Mouse (Mus musculus) neural tube, embryonic 13.5 days (tissue): ENCODE measurements at regions not wholly inside any gene's neighbourhood (a gene's known extent, or its start where the extent isn't known, plus 50 kb on each side); places are given as distances from the start of the nearest gene placed in this dataset.
A peak's percentile ranks its signal among the peaks of the same experiment; 100 is the strongest.

ENCODE experiments used
- ATAC-seq: fragments of 200-750 bp; cut with Nextera tagmentation; 2 replicates; pipeline ENCODE4 v1.8.0; 2017; ENCODE audit warnings: low read depth, mild to moderate bottlenecking, moderate TSS enrichment, moderate library complexity
- H3K27ac ChIP-seq: fragments of 300-500 bp; sonication (generic); replicated peaks from 2 replicates; pipeline ENCODE4 v1.5.1; 2015; ENCODE audit warnings: moderate library complexity, mild to moderate bottlenecking, inconsistent platforms
- H3K27me3 ChIP-seq: fragments of 300-500 bp; sonication (generic); 2 replicates; pipeline ENCODE4 v1.6.1; 2015; ENCODE audit warnings: mild to moderate bottlenecking, inconsistent platforms
- H3K36me3 ChIP-seq: fragments of 300-500 bp; sonication (generic); 2 replicates; pipeline ENCODE4 v1.6.1; 2015; ENCODE audit warnings: mild to moderate bottlenecking, inconsistent platforms
- H3K4me1 ChIP-seq: fragments of 300-500 bp; sonication (generic); replicated peaks from 2 replicates; pipeline ENCODE4 v1.6.1; 2015; ENCODE audit warnings: inconsistent platforms
- H3K4me2 ChIP-seq: fragments of 300-500 bp; sonication (generic); 2 replicates; pipeline ENCODE4 v1.6.1; 2015; ENCODE audit warnings: inconsistent platforms, mild to moderate bottlenecking, moderate library complexity
- H3K4me3 ChIP-seq: fragments of 300-500 bp; sonication (generic); 2 replicates; pipeline ENCODE4 v1.5.1; 2015; ENCODE audit warnings: mild to moderate bottlenecking, inconsistent platforms
- H3K9ac ChIP-seq: fragments of 300-500 bp; sonication (generic); 2 replicates; pipeline ENCODE4 v1.6.1; 2015; ENCODE audit warnings: moderate library complexity, mild to moderate bottlenecking, inconsistent platforms
- H3K9me3 ChIP-seq: fragments of 300-500 bp; sonication (generic); 2 replicates; pipeline ENCODE4 v1.6.1; 2016; ENCODE audit warnings: inconsistent platforms
- WGBS: fragments of 180-500 bp; shearing (Covaris S2); methylation state at CpG from one replicate; pipeline ENCODE4 v1.1.7; 2015; 5-methylcytosine and 5-hydroxymethylcytosine counted together

- Histone ChIP-seq H3K36me3 (no peaks in the 10 kb centered on the region), H3K4me3 (no peak overlapping the region), H3K9me3 (no peaks in the 10 kb centered on the region), H3K27ac (no peak overlapping the region), H3K9ac (no peak overlapping the region), H3K4me2 (no peak overlapping the region), H3K4me1 (no peaks in the 10 kb centered on the region), H3K27me3 (no peaks in the 10 kb centered on the region)
- no peak for ATAC-seq
- WGBS = 81% methylated on average over 1 of the region's 1 CpGs
These were observed 3344.8 kb upstream of the Gm6569 start for GRCm38 (mm10) chr15:70489548-70489947.

- WGBS = 82% methylated on average over 2 of the region's 2 CpGs
- H3K4me2 ChIP-seq = no peak overlapping the region
- no peak overlapping the region for H3K4me3 ChIP-seq
- no peaks in the 10 kb centered on the region for H3K36me3 ChIP-seq
- no peaks in the 10 kb centered on the region for H3K9me3 ChIP-seq
- no peak overlapping the region for H3K27ac ChIP-seq
- ATAC-seq = no peak
- H3K27me3 ChIP-seq = no peaks in the 10 kb centered on the region
- H3K4me1 ChIP-seq = no peaks in the 10 kb centered on the region
- H3K9ac ChIP-seq = no peak overlapping the region
These were observed 3327.1 kb upstream of the Gm6569 start for GRCm38 (mm10) chr15:70507046-70507818.

- Histone ChIP-seq H3K27ac (no peak overlapping the region), H3K4me1 (no peaks in the 10 kb centered on the region), H3K4me2 (no peak overlapping the region), H3K36me3 (no peaks in the 10 kb centered on the region), H3K9me3 (no peaks in the 10 kb centered on the region), H3K9ac (no peak overlapping the region), H3K27me3 (no peaks in the 10 kb centered on the region), H3K4me3 (no peak overlapping the region)
- 57% methylated on average over 4 of the region's 4 CpGs for WGBS
- ATAC-seq = no peak
These were observed 3313.8 kb upstream of the Gm6569 start for GRCm38 (mm10) chr15:70520551-70520950.

GRCm38 (mm10) chr15:70554773-70555582, 3279.4 kb upstream of the Gm6569 start:
- H3K4me1 ChIP-seq = peaks cover 12% of the 10 kb centered on the region
- H3K4me2 ChIP-seq = peak overlapping the region; percentile 16; the same call in 1 of the 2 replicates
- H3K9ac ChIP-seq = no peak overlapping the region
- no peaks in the 10 kb centered on the region for H3K27me3 ChIP-seq
- WGBS = 48% methylated on average over 18 of the region's 18 CpGs
- H3K9me3 ChIP-seq = no peaks in the 10 kb centered on the region
- peak; percentile 76 for ATAC-seq
- peak overlapping the region; percentile 47 for H3K27ac ChIP-seq
- no peak overlapping the region for H3K4me3 ChIP-seq
- H3K36me3 ChIP-seq = no peaks in the 10 kb centered on the region

- H3K36me3 ChIP-seq = no peaks in the 10 kb centered on the region
- no peak overlapping the region for H3K9ac ChIP-seq
- WGBS = 56% methylated on average over 1 of the region's 1 CpGs
- no peak for ATAC-seq
- no peaks in the 10 kb centered on the region for H3K27me3 ChIP-seq
- peak overlapping the region; percentile 47; the same call in 1 of the 2 replicates for H3K27ac ChIP-seq
- peaks cover 12% of the 10 kb centered on the region for H3K4me1 ChIP-seq
- no peak overlapping the region for H3K4me3 ChIP-seq
- H3K4me2 ChIP-seq = no peak overlapping the region
- H3K9me3 ChIP-seq = no peaks in the 10 kb centered on the region
These were observed 3278.8 kb upstream of the Gm6569 start for GRCm38 (mm10) chr15:70555583-70555894.

GRCm38 (mm10) chr15:70594295-70594694, 3240.1 kb upstream of the Gm6569 start:
- peak; percentile 76 for ATAC-seq
- H3K27ac ChIP-seq = 0 out of 2 replicates have a peak overlapping the region, but pooled peaks have one; percentile 33
- WGBS = 26% methylated on average over 1 of the region's 1 CpGs

GRCm38 (mm10) chr15:70600762-70601489, 3233.4 kb upstream of the Gm6569 start:
- Histone ChIP-seq H3K9ac (no peak overlapping the region), H3K4me1 (no peaks in the 10 kb centered on the region), H3K36me3 (no peaks in the 10 kb centered on the region), H3K4me3 (no peak overlapping the region), H3K27ac (no peak overlapping the region), H3K27me3 (no peaks in the 10 kb centered on the region), H3K9me3 (no peaks in the 10 kb centered on the region), H3K4me2 (no peak overlapping the region)
- no peak for ATAC-seq
- 48% methylated on average over 2 of the region's 2 CpGs for WGBS

More at GRCm38 (mm10) chr15:70594295-70594694, 3240.1 kb upstream of the Gm6569 start:
- Histone ChIP-seq H3K36me3 (no peaks in the 10 kb centered on the region), H3K27me3 (no peaks in the 10 kb centered on the region), H3K9ac (no peak overlapping the region), H3K4me1 (no peaks in the 10 kb centered on the region; the same call in 1 of the 2 replicates), H3K4me3 (no peak overlapping the region), H3K4me2 (no peak overlapping the region), H3K9me3 (no peaks in the 10 kb centered on the region)

GRCm38 (mm10) chr15:70605251-70605650, 3229.1 kb upstream of the Gm6569 start:
- Histone ChIP-seq H3K4me3 (no peak overlapping the region), H3K4me2 (no peak overlapping the region), H3K4me1 (no peaks in the 10 kb centered on the region), H3K9me3 (no peaks in the 10 kb centered on the region), H3K27me3 (no peaks in the 10 kb centered on the region), H3K36me3 (no peaks in the 10 kb centered on the region), H3K27ac (no peak overlapping the region), H3K9ac (no peak overlapping the region)
- 85% methylated on average over 4 of the region's 4 CpGs for WGBS
- ATAC-seq = no peak

- no peak for ATAC-seq
- H3K36me3 ChIP-seq = no peaks in the 10 kb centered on the region
- H3K4me3 ChIP-seq = no peak overlapping the region
- H3K27ac ChIP-seq = no peak overlapping the region
- no peak overlapping the region for H3K4me2 ChIP-seq
- 89% methylated on average over 1 of the region's 1 CpGs for WGBS
- H3K27me3 ChIP-seq = no peaks in the 10 kb centered on the region
- no peaks in the 10 kb centered on the region for H3K9me3 ChIP-seq
- H3K4me1 ChIP-seq = no peaks in the 10 kb centered on the region
- H3K9ac ChIP-seq = no peak overlapping the region
These were observed 3227.5 kb upstream of the Gm6569 start for GRCm38 (mm10) chr15:70606896-70607295.

- Histone ChIP-seq H3K9ac (no peak overlapping the region), H3K27me3 (no peaks in the 10 kb centered on the region), H3K36me3 (no peaks in the 10 kb centered on the region), H3K4me3 (no peak overlapping the region), H3K9me3 (no peaks in the 10 kb centered on the region), H3K4me1 (no peaks in the 10 kb centered on the region), H3K27ac (no peak overlapping the region), H3K4me2 (no peak overlapping the region)
- no peak for ATAC-seq
- WGBS = 71% methylated on average over 2 of the region's 2 CpGs
These were observed 3216.2 kb upstream of the Gm6569 start for GRCm38 (mm10) chr15:70618131-70618674.

- ATAC-seq = no peak
- WGBS = 74% methylated on average over 2 of the region's 2 CpGs
These were observed 3193.3 kb upstream of the Gm6569 start for GRCm38 (mm10) chr15:70641051-70641552.

More at GRCm38 (mm10) chr15:70641051-70641552, 3193.3 kb upstream of the Gm6569 start:
- H3K27me3 ChIP-seq = no peaks in the 10 kb centered on the region
- H3K27ac ChIP-seq = no peak overlapping the region
- H3K36me3 ChIP-seq = no peaks in the 10 kb centered on the region
- H3K4me2 ChIP-seq = no peak overlapping the region
- H3K4me3 ChIP-seq = no peak overlapping the region
- H3K4me1 ChIP-seq = no peaks in the 10 kb centered on the region
- no peak overlapping the region for H3K9ac ChIP-seq
- no peaks in the 10 kb centered on the region for H3K9me3 ChIP-seq
